Mouse (Mus musculus): ENCODE measurements around the gene Olfr374.
"Not testable (repeated sequence)": the region's sequence is repeated elsewhere in the genome, so short reads cannot be mapped to it uniquely, and the experiment has no call there.

Olfr374 gene

DNA sequence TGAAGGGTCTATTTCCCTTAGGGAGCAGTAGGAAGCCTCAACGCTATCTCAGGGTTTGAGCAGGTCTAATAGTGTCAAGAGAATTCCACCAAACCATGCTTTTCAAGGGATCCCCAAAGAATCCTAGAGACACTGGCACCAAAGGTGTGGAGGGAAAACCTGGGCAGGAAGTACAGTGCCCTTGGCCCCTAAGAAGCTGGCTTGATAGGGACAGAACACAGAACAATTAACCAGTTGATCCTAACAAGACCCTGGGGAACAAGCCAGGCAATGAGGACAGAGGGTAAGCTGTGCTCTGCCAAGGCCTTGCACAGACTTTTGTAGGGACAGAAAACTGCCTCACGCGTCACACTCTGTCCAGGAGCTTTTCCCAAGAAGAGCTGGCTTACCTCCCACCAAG is at the start of gene Olfr374:
Olfr374 (plus strand) TSS at position 301 of the 400 bp plus-strand sequence.
- no peak for DNase-seq (ENCODE audit: extremely low spot score, low spot score)

DNA sequence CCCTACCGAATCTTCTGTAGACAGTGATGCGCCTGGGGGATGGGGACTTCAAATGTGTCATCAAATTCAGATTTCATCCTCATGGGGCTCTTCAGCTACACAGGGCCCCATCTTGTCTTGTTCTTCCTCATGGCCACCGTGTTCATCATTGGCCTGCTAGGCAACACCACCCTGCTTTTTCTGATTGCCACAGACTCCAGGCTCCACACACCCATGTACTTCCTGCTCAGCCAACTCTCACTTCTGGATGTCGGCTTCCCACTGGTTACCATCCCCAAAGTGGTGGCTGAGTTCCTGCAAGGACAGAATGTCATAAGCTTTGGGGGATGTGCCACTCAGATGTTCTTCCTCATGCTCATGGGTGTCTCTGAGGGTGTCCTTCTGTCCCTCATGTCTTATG is 49.2 kb upstream of the Olfr374 start:
- DNase-seq (ENCODE audit: extremely low spot score, low spot score) = not testable (repeated sequence)

DNA sequence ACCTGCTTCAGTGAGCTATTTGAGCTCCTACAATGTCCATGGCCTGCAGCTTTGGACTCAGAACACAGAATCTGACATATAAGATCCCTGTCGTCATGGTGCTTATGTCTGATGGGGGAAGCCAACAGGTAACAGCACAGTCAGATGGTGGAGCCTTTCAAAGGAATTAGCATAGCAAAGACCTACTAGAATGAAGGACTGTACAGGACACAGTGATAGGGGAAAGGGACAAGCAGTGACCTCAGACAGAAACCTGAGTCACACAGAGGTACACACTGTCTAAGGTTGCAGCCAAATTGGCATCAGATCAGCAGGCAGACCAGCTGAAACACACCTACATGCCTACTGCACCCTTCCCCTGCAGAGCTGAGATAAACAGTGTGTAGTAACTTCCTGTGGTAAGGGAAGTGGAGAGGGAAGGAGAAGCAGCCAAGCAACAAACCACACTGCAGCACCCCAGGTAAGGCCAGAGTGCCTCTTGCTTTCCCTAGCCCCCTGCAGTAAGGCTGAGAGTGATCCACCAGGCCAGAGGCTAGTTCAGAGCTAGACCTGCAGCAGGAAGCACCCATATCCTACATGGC is 39.9 kb upstream of the Olfr374 start:
- not testable (repeated sequence) for DNase-seq (ENCODE audit: extremely low spot score, low spot score)

DNA sequence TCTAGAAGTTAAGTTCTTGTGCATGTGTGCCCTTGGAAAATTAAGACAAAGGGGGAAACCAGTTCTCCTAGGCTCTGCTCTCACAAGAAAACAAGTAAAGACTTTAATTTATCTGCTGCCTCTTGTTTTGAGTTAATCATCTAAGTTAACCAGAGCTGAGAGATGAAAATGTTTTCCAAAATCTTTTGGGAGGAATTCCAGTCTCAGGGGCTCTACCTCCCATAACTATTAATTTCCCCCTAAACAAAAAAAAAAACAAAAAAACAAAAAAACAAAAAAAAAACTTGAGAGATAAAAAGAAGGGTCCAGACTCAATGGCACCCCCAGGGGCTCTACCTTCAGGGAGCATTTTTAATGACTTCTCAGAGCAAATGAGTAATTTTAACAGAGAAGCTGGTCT is 24.0 kb upstream of the Olfr374 start, which contains the start of gene Olfr373:
Olfr373 (plus strand) TSS at position 301 of the 400 bp plus-strand sequence.
- DNase-seq (ENCODE audit: extremely low spot score, low spot score) = not testable (repeated sequence)

DNA sequence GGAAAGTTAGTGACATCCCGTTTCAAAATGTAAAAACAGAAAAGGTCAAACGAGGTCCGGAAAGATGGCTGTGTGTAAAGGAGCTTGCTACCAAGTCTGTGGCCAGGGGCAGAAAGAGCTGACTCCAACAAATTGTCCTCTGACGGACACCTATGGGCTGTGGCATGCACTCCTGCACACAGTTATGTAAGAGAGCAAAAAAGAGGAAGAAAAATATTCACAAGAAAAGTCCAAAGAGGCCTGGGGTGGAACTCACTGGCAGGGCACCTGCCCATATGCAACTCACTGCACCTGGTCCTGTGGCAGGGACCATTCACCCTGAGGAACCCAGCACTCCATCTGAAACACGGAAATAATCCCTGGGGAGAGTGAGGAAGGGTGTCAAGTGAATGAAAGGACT is 22.1 kb upstream of the Olfr374 start:
- no peak for DNase-seq (ENCODE audit: extremely low spot score, low spot score)

DNA sequence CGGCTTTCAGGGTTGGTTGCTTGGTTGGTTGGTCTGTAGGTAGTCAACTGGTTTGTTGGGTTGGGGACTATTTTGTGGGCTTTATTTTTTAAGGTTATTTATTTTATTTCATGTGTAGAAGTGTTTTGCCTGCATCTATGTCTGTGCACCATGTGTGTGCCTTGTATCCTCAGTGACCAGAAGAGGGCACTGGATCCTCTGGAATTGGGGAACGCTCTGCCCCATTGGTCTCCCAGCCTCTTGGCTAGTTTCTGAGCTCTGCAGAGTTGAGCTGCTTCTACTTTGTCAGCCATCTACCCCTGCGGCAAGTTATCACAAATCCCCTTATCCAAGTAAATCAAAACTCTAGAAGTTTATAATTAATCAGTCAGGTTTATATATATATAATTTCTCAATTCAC is 19.2 kb upstream of the Olfr374 start:
- DNase-seq (ENCODE audit: extremely low spot score, low spot score) = not testable (repeated sequence)

DNA sequence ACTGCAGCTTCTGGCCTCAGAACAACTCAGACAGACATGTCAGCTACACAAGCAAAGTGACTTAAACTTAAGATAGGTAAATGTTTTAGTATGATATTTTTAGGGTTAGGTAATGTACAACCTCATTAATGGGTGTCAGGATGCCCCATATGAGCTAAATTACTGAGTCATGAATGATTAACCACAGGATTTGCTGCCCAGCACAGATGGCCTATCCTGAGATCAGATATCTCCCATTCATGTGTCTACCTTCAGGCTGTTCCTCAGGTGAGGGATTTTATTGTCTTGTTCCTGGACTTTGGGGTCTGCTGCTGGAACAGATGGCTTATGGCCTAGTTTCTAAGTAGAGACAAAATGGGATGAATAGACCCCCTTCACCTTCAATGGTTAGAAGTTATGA is 10.1 kb upstream of the Olfr374 start:
- DNase-seq (ENCODE audit: extremely low spot score, low spot score) = not testable (repeated sequence)

DNA sequence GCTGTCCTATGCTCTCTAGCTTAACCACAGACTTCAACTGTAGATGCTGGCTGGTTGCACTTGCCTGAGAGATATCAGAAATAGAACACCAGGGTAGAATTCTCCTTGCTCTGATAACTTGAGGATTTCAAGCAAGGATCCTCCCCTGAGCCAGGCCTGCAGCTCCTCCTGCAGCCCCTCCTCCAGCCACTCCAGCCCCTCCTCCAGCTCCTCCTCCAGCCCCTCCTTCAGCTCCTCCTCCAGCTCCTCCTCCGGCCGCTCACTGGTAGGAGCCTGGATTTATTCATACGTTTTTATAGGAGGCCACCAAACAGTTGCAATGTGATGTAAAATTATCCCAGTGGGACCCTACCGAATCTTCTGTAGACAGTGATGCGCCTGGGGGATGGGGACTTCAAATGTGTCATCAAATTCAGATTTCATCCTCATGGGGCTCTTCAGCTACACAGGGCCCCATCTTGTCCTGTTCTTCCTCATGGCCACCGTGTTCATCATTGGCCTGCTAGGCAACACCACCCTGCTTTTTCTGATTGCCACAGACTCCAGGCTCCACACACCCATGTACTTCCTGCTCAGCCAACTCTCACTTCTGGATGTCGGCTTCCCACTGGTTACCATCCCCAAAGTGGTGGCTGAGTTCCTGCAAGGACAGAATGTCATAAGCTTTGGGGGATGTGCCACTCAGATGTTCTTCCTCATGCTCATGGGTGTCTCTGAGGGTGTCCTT is 7.3 kb upstream of the Olfr374 start:
- not testable (repeated sequence) for DNase-seq (ENCODE audit: extremely low spot score, low spot score)

DNA sequence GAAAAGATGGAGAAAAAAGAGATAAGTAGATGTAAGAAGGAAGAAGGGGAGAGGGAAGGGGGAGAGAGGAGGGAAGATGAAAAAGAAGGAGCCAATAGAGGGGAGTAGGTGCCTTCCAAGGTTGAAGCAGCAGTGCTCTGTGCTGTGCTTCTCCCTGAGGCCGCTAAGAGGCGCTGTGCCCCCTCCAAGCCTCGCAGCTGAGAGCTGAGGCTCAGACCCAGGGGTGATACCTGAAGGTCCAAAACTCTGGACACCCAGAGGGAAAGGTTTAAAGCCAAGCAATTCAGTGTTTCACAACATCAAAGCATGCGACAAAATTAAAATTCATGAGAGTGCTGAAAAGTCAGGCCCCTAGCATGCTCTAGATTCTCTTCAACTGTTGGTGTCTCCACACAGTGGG is 1.7 kb upstream of the Olfr374 start:
- no peak for DNase-seq (ENCODE audit: extremely low spot score, low spot score)

DNA sequence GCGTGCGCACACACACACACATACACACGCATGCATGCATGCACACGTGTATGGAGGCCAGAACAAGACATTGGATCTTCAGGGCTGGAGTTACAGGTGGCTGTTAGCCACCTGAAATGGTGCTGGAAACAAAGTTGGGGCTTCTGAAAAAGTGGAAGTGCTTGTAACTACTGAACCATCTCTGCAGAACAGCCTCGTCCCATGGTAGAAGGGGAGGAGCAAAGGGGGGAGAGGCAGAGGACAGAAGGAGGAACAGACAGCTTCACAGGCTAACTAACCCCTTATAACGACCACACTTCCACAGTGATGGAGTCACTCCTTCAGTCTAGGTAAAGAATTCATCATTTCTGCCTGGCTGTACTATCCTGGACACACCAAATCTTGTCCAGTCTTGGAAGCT is 4.0 kb downstream of the Olfr374 start:
- DNase-seq (ENCODE audit: extremely low spot score, low spot score) = no peak

DNA sequence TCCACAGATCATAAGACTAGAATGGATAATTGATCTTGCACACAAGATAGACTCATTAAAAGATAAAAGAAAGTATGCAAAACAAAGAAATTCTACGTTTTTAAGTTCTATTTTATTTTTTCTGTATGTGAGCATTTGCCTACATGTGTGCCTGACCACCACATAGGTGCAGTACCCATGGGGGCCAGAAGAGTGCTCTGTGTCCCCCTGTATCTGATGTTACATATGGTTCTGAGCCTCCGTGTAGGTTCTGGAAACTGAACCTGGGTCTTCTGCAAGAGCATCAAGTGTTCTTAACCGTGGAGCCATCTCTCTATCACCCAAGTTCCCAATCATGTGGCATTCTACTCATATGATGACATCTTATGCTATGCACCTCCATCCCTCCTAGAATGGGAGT is 5.6 kb downstream of the Olfr374 start:
- DNase-seq (ENCODE audit: extremely low spot score, low spot score) = no peak

DNA sequence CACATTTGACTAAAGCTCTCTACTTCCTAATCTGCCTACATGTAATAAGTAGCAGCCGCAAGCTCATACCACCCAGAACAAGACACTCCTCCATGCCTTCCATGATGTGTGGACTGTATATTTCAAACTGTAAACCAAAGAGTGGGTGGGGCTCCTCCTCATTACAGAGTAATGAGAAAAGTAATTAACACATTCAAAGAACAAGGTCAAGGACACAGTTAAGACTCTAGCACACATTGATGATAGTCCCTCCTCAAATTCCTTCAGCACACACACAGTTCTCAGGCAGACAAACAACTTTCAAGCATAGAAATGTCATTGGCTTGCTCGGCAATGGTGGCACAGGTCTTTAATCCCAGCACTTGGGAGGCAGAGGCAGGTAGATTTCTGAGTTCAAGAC is 8.4 kb downstream of the Olfr374 start:
- no peak for DNase-seq (ENCODE audit: extremely low spot score, low spot score)

DNA sequence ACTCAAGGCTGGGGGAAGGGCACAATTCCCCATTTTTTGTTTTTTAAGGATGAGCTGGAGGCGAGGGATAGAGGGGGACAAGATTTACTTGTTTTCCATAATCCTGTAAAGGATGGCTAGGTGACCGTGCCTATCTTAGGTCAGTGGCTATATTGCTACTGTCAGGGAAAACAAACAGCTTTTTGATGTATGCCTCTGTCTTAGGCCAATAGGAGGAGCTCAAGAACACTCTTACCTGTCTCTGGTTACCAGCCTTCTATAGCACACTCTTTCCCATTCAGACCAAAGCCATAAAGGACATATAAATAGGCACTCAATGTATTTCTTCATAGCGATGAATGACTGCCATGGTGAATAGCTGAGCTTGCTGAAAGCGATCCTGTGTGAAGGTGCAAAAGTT is 11.8 kb downstream of the Olfr374 start:
- DNase-seq (ENCODE audit: extremely low spot score, low spot score) = no peak

DNA sequence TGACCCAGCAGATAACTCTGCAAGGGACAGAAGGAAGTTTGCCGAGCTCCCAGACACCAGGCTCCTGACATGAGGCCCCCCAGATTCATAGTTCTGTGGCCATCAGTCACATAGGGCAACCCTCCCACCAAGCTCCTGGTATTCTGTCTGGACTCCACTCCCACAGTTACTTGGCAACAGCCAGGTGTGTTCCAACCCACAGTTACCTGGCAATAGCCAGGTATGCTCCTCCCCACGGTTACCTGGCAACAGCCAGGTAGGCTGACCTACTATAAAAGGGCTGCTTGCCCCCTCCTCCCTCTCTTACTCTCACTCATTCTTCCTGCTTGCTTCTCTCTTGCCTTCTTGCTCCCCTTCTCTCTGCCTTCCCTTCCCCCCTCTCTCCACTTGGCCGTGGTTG is 14.6 kb downstream of the Olfr374 start:
- DNase-seq (ENCODE audit: extremely low spot score, low spot score) = not testable (repeated sequence)

DNA sequence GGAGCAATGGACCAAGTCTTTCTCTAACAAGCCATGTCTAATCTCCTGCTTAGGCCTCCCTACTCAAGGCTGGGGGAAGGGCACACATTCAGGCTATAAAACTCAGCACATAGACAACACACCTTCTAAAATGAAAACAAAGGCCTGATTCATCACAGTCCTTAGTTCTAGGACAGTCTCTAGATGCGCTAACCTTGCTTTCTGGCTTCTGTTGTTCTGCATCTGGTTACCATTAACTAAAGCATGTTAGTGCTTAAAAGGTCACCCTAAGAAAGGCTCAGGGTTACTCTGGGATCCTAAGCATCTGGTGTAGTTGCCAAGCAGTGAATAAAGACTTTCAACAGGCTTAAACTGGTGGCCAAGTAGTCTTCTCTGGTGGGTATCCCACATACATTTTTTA is 15.2 kb downstream of the Olfr374 start:
- DNase-seq (ENCODE audit: extremely low spot score, low spot score) = no peak

DNA sequence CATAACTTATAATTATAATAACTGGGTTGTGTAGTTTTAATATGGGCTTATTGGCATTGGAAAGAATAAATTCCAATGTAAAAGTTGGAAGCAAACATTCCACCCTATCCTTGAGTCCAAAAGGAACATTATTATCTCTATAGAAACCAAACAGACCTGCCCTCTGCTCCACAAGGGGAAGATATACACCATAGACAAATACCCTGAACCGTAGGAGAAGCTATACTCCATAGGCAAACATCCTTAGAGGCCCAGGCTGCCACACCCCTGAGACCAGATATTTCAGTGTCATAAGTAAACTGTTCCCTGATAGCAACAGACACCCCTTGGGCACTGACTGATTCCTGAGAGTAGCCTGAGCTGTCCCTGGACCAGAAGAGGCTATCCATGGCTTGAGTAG is 21.0 kb downstream of the Olfr374 start:
- DNase-seq (ENCODE audit: extremely low spot score, low spot score) = no peak

DNA sequence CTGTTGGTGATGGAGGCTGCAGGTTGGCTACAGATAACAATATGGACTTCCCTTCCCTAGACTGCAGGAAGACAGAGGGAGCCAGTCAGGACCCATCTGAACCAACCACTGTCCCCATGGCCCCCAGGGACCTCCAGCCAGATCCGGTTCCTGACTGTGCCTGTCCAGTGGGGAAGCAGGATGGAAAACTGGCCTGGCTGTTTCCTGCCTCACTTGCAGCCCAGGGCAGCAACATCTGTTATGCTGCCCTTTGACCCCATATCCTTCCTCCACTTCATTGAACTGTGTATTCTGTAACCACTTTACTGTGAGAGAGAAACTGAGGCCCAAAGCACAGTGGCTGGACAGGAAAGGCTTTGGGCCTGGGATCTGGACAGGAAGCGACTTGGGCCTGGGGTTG is 24.4 kb downstream of the Olfr374 start:
- no peak for DNase-seq (ENCODE audit: extremely low spot score, low spot score)

DNA sequence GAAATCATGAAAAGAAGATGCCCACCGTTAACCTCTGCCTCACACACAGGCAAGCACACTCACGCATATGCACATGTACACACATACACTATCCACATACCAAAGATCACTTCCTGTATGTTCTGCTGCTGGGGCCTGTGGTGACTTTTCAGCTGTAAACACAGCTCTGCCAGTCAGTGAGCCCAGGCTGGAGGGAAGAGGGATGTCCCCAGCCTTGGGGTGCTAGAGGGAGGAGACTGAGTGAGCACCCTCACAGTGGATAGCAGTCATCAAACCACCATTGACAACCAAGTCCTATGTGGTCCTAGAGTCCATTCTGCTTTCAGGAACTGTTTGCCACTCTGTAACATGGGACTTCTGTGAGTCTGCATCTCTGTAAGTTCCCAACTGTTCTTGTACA is 25.1 kb downstream of the Olfr374 start:
- no peak for DNase-seq (ENCODE audit: extremely low spot score, low spot score)

DNA sequence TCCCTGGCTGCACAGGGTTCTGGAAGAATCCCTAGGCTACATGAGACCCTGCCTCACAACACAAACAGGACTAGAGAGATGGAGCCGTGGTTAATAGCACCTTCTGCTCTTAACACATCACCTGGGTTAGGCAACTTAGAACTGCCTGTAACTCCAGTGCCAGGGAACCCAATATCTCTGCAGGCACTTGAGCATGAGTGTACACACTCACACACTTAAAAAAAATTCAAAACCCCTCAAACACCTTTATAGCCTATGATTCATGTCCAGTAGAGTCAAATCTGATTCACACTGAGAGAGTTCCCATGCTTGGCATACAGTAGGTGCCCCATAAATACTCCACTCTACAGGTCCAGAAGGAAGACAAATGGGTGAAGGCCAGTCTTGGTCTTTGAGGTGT is 25.6 kb downstream of the Olfr374 start:
- DNase-seq (ENCODE audit: extremely low spot score, low spot score) = no peak

DNA sequence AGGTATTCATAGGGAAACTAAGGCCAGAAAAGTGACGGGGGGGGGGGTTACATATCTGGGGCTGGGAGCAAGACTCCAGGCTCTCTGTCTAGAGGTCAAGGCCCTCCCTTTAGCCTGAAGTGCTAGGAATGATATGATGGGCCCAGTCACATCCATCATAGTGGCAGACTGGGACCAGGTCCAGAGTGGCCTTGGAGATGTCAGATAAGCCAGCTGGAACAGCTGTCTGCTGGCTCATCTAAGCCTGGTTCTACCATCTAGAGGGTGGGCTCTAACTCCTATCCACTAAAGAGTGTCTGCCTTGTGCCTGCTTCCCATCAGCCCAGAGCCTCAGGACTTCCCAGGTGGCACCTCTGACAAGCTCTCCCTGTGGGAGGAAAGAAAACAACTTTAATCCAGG is 26.1 kb downstream of the Olfr374 start:
- no peak for DNase-seq (ENCODE audit: extremely low spot score, low spot score)

DNA sequence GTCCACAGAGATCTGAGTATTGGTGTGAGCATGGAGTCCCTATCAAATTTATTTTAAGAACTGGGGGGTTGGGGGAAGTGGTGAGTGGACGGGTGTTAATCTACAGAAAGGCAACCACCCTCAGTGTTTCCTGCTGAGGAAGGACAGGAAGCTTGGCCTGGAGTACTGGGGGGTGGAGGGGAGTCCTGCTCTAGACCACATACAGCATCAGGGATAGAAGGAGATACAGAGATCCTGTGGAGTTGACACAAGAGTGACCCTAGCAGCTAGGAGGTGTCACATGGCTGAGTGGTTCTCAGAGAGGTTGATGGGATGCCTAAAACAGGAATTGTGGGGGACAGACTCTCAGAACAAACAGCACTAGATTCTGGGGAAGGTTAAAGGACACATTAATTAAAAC is 26.7 kb downstream of the Olfr374 start:
- DNase-seq (ENCODE audit: extremely low spot score, low spot score) = no peak

DNA sequence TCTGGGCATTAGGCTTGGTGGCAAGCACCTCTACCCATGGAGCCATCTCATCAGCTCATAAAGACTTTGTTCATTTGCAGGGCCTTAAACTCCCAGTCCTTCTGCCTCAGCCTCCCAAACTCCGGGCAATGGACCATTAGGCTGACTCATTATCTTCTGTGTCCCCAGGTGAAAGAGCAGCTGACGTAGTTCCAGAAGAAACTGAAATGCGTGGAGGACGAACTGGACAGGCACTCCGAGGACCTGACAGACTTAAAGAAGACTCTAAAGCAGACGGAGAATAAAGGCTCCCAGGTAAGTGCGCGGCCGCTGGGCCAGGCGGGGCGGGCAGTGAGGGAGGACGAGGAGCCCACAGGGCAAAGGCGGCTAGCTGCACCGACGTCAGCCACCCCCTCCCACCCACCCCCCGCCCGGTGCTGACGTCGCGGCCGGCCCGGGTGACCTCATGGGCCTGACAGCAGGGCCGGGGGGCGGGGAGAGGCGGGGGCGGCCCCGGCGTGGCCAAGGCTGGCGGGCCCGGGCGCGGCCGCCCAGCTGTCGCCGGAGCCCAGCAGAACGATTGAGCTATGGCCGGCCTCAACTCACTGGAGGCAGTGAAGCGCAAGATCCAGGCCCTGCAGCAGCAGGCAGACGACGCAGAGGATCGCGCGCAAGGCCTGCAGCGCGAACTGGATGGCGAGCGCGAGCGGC is 28.1 kb downstream of the Olfr374 start, which contains the start of gene Tpm4:
Tpm4 (plus strand) TSS at position 220 of the 690 bp plus-strand sequence.
- DNase-seq (ENCODE audit: extremely low spot score, low spot score) = peak; percentile 86
